Mouse (Mus musculus): ENCODE data around the gene Ramp2. TPM values are rescaled to one million over a fixed set of nuclear protein-coding genes. Genes with fewer than 3 reads are reported as not detected.

Ramp2 gene
- polyA plus RNA-seq, 1 experiment from 2014 or later = 63.9 TPM

- Histone ChIP-seq H3K4me1 (replicated peaks) (peaks cover 50% of the 10 kb centered on the region), H3K27ac (peak overlapping the region; percentile 86), H3K9me3 (no peaks in the 10 kb centered on the region), H3K27me3 (ENCODE audit: insufficient read depth, poor library complexity, severe bottlenecking) (peaks cover 9% of the 10 kb centered on the region; the same call in 1 of the 2 replicates), H3K4me3 (no peak overlapping the region; the same call in 1 of the 2 replicates), H3K36me3 (no peaks in the 10 kb centered on the region)
- WGBS = 22% methylated on average over 8 of the region's 8 CpGs
- no peak for DNase-seq (ENCODE audit: low spot score)
Observed at GRCm38 (mm10) chr11:101229361-101229900, 16.4 kb upstream of the Ramp2 start.

GRCm38 (mm10) chr11:101230061-101230511 is 15.7 kb upstream of the Ramp2 start:
- 25% methylated on average over 2 of the region's 2 CpGs for WGBS
- no peak for DNase-seq (ENCODE audit: low spot score)
- H3K4me1 ChIP-seq (replicated peaks) = peaks cover 48% of the 10 kb centered on the region

GRCm38 (mm10) chr11:101230526-101230925 is 15.3 kb upstream of the Ramp2 start:
- Histone ChIP-seq H3K4me3 (peak overlapping the region; percentile 9), H3K4me1 (replicated peaks) (peaks cover 44% of the 10 kb centered on the region), H3K9me3 (no peaks in the 10 kb centered on the region), H3K27me3 (ENCODE audit: insufficient read depth, poor library complexity, severe bottlenecking) (peaks cover 9% of the 10 kb centered on the region; the same call in 1 of the 2 replicates), H3K27ac (peak overlapping the region; percentile 86), H3K36me3 (no peaks in the 10 kb centered on the region)
- 14% methylated on average over 5 of the region's 5 CpGs for WGBS
- no peak for DNase-seq (ENCODE audit: low spot score)

More at GRCm38 (mm10) chr11:101230061-101230511, 15.7 kb upstream of the Ramp2 start:
- H3K27ac ChIP-seq = peak overlapping the region; percentile 86
- no peaks in the 10 kb centered on the region for H3K9me3 ChIP-seq
- peaks cover 9% of the 10 kb centered on the region; the same call in 1 of the 2 replicates for H3K27me3 ChIP-seq (ENCODE audit: insufficient read depth, poor library complexity, severe bottlenecking)
- H3K36me3 ChIP-seq = no peaks in the 10 kb centered on the region
- 0 out of 2 replicates have a peak overlapping the region, but pooled peaks have one; percentile 13 for H3K4me3 ChIP-seq

DNA sequence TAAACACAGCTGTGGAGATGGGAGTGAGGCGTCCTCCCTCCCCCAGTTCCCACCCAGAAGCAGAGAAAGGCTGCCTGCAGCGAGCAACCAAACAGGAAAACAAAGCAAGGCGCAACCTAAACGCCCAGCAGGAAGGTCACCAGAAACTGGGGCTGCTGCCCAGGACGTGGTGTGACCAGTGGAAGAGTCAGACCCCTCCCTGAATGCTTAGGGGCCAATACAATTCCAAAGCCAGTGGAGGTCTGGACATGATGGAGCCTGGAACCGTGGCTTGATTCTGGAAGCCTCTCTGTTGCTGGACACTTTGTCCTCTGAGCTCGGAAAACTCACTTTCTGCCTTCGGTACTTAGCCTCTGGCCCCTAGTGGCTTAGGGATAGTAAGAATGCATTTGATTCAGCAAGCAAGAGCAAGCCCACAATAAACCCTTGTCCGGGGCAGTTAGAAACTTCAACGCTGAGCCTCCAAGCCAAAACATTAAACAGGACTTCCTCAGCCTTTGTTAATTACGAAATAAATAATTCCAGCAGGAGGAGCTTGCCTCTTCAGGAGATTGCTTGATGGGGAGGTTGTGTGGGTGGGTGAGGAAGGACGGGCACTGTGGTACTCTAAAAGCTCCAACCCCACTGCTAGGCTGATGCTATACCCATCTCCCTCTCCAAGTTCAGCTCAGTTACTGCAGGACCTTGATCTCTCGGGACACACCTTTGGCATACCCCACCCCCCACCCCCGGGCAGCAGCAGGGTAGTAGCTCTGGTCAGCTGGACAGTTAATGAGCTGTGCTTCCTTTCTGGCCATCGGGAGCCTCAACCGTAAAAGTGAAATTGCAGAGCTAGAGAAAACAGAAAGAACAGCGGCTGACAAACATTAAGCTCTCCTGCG is 14.6 kb upstream of the Ramp2 start:
- 10% methylated on average over 18 of the region's 18 CpGs for WGBS
- Histone ChIP-seq H3K9me3 (no peaks in the 10 kb centered on the region), H3K27ac (peak overlapping the region; percentile 86), H3K36me3 (no peaks in the 10 kb centered on the region), H3K27me3 (ENCODE audit: insufficient read depth, poor library complexity, severe bottlenecking) (peaks cover 9% of the 10 kb centered on the region; the same call in 1 of the 2 replicates), H3K4me1 (replicated peaks) (peaks cover 37% of the 10 kb centered on the region), H3K4me3 (peak overlapping the region; percentile 9)
- DNase-seq (ENCODE audit: low spot score) = peak; percentile 51

GRCm38 (mm10) chr11:101232010-101232839 is 13.6 kb upstream of the Ramp2 start:
- peaks cover 9% of the 10 kb centered on the region; the same call in 1 of the 2 replicates for H3K27me3 ChIP-seq (ENCODE audit: insufficient read depth, poor library complexity, severe bottlenecking)
- peak overlapping the region; percentile 9; the same call in 1 of the 2 replicates for H3K4me3 ChIP-seq
- no peak for DNase-seq (ENCODE audit: low spot score)
- peaks cover 34% of the 10 kb centered on the region for H3K4me1 ChIP-seq (replicated peaks)
- WGBS = 63% methylated on average over 6 of the region's 6 CpGs
- H3K9me3 ChIP-seq = no peaks in the 10 kb centered on the region
- H3K27ac ChIP-seq = peak overlapping the region; percentile 86
- no peaks in the 10 kb centered on the region for H3K36me3 ChIP-seq

DNA sequence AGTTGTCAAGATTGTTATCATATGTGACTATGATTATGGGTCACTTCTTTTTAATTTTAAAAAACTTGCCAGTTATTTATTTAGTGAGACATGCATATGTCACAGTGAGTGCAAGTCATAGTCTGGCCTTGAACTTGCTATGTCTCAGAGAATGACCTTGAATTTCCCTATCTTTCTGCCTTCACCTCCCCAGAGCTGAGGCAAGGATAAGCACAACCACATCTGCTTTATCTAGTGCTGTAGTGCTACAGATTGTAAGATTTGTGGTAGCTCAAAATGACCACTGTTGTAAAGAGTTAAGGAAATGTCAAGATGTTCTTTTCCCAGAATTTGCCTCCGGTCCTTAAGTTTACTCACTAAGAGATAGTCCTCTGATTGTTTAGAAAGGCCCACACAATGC is 12.6 kb upstream of the Ramp2 start:
- Histone ChIP-seq H3K4me1 (replicated peaks) (peaks cover 38% of the 10 kb centered on the region), H3K4me3 (no peak overlapping the region), H3K27ac (no peak overlapping the region), H3K27me3 (ENCODE audit: insufficient read depth, poor library complexity, severe bottlenecking) (peaks cover 3% of the 10 kb centered on the region; the same call in 1 of the 2 replicates), H3K9me3 (no peaks in the 10 kb centered on the region), H3K36me3 (no peaks in the 10 kb centered on the region)
- DNase-seq (ENCODE audit: low spot score) = no peak
- 94% methylated on average over 1 of the region's 1 CpGs for WGBS

- no peak overlapping the region for H3K4me3 ChIP-seq
Observed at GRCm38 (mm10) chr11:101234124-101234523, 11.7 kb upstream of the Ramp2 start.

DNA sequence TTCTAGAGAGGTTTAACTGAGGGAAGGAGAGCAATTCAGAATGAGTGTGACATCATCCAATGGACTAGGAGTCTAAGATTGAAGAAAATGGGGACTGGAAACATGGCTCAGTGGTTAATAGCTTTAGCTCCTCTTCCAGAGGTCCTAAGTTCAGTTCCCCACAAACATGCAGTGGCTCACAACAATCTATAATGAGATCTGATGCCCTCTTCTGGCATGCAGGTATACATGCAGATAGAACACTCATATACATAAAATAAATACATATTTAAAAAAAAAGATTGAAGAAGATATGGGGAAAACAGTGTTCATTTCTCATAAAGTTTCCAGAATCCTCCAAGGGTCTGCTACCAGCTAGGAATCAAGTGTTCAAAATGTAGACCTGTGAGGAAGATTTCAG is 10.4 kb upstream of the Ramp2 start:
- Histone ChIP-seq H3K27me3 (ENCODE audit: insufficient read depth, poor library complexity, severe bottlenecking) (no peaks in the 10 kb centered on the region), H3K27ac (no peak overlapping the region), H3K4me1 (replicated peaks) (peaks cover 26% of the 10 kb centered on the region), H3K36me3 (no peaks in the 10 kb centered on the region), H3K4me3 (no peak overlapping the region), H3K9me3 (no peaks in the 10 kb centered on the region)
- DNase-seq (ENCODE audit: low spot score) = no peak

More at GRCm38 (mm10) chr11:101234124-101234523, 11.7 kb upstream of the Ramp2 start:
- no peaks in the 10 kb centered on the region for H3K36me3 ChIP-seq
- no peak for DNase-seq (ENCODE audit: low spot score)
- 0 out of 2 replicates have a peak, but pooled peaks cover 3% of the 10 kb centered on the region for H3K27me3 ChIP-seq (ENCODE audit: insufficient read depth, poor library complexity, severe bottlenecking)
- H3K9me3 ChIP-seq = no peaks in the 10 kb centered on the region
- H3K4me1 ChIP-seq (replicated peaks) = peaks cover 39% of the 10 kb centered on the region
- no peak overlapping the region for H3K27ac ChIP-seq

DNA sequence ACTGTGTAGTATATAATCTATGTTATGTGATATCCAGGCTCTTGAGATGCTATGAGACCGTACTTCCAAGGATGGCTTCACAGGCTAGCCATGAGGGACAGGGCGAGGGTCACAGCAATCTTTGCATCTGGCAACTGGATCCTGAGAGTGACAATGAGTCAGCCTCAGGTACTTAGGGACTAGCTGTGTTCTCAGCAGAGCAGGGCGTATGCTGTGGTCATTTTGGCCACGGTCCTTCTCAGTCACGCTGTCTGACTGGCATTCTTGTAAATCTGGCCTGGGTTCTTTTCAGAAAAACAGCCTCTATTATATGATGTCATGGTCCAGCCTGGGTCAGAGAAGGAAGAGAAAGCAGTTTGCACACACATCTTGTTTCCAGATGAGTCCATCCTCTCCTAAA is 9.0 kb upstream of the Ramp2 start:
- no peak for DNase-seq (ENCODE audit: low spot score)
- Histone ChIP-seq H3K4me1 (replicated peaks) (peaks cover 12% of the 10 kb centered on the region), H3K27ac (no peak overlapping the region), H3K9me3 (no peaks in the 10 kb centered on the region), H3K4me3 (no peak overlapping the region), H3K36me3 (no peaks in the 10 kb centered on the region), H3K27me3 (ENCODE audit: insufficient read depth, poor library complexity, severe bottlenecking) (no peaks in the 10 kb centered on the region)
- 93% methylated on average over 5 of the region's 5 CpGs for WGBS

DNA sequence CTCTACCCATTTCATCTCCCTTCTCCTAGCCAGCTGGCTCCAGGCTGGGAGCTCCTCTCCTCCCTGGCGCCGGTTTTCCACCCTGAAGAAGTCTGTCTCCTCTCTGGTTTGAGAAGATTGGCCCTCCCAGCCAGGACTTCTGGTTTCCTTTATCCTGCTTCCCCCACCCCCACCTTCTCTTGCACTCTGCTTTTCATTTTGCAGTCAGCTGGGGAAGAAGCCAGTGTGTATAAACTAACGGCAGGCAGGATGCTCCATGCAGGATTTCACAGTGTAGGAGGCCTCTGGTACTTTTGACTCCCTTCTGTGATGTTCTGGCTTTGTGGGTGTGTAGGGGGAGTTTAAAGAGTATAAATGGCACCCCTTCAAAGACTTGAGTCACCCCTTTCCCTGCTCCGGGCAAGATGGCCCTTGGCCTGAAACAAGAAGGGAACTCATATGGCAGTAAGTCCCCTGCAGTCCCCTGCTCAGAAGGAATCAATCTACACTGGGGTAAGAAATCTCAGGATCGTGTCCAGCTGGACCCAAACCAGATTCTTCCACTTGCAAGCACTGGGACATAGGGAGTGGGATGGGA is 7.7 kb upstream of the Ramp2 start:
- peak overlapping the region; percentile 14; the same call in 1 of the 2 replicates for H3K27ac ChIP-seq
- WGBS = 56% methylated on average over 5 of the region's 5 CpGs
- peaks cover 5% of the 10 kb centered on the region; the same call in 1 of the 2 replicates for H3K4me1 ChIP-seq (replicated peaks)
- H3K9me3 ChIP-seq = no peaks in the 10 kb centered on the region
- H3K4me3 ChIP-seq = no peak overlapping the region
- no peaks in the 10 kb centered on the region for H3K36me3 ChIP-seq
- DNase-seq (ENCODE audit: low spot score) = no peak
- H3K27me3 ChIP-seq (ENCODE audit: insufficient read depth, poor library complexity, severe bottlenecking) = no peaks in the 10 kb centered on the region

- Histone ChIP-seq H3K4me1 (replicated peaks) (peaks cover 26% of the 10 kb centered on the region), H3K9me3 (no peaks in the 10 kb centered on the region), H3K27ac (no peak overlapping the region), H3K36me3 (no peaks in the 10 kb centered on the region), H3K4me3 (peak overlapping the region; percentile 70; the same call in 1 of the 2 replicates), H3K27me3 (ENCODE audit: insufficient read depth, poor library complexity, severe bottlenecking) (peaks cover 49% of the 10 kb centered on the region)
- WGBS = 32% methylated on average over 4 of the region's 4 CpGs
- peak; percentile 59 for DNase-seq (ENCODE audit: low spot score)
Observed at GRCm38 (mm10) chr11:101245071-101245470, 757 bp upstream of the Ramp2 start.

GRCm38 (mm10) chr11:101246702-101247012 is 829 bp downstream of the Ramp2 start:
- no peaks in the 10 kb centered on the region for H3K36me3 ChIP-seq
- H3K4me1 ChIP-seq (replicated peaks) = peaks cover 26% of the 10 kb centered on the region
- WGBS = 7% methylated on average over 7 of the region's 7 CpGs
- DNase-seq (ENCODE audit: low spot score) = no peak
- H3K9me3 ChIP-seq = no peaks in the 10 kb centered on the region
- peaks cover 49% of the 10 kb centered on the region for H3K27me3 ChIP-seq (ENCODE audit: insufficient read depth, poor library complexity, severe bottlenecking)
- H3K27ac ChIP-seq = peak overlapping the region; percentile 88
- H3K4me3 ChIP-seq = peak overlapping the region; percentile 70

Data from hindbrain, embryonic 10.5 days (tissue).